Mouse (Mus musculus) embryonic fibroblast, embryonic 13.5 days (primary cell): ENCODE data around the gene S100pbp.

Source experiments
- CTCF ChIP-seq: IDR thresholded peaks from 2 replicates; pipeline ENCODE4 v1.5.1; 2011; ENCODE audit warnings: mild to moderate bottlenecking, control low read depth, low read length, moderate library complexity, borderline replicate concordance; ENCODE audit not compliant: insufficient read depth
- POLR2A ChIP-seq: IDR thresholded peaks from 2 replicates; pipeline ENCODE4 v1.6.1; 2011; ENCODE audit warnings: low read depth, mild to moderate bottlenecking, control low read depth, low read length, moderate library complexity

DNA sequence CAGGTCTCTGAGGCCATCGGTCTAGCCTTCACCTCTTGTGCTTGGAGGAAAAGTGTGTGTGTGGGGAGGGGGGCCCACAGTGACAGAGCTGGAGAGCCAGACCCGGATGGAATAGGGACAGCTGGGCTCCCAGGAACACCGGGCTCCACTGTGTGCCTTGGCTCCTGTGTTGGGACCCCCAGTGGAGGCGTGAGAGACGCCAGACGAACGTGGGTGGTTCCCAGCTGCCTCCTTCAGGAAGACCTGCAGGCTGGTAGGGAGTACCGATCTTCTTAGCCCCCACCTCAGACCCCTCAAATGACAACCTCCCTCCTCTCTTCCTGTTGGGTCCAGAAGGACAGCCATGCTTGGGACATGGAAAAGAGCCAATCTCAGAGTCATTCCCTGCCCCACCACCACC lies 66.8 kb downstream of the S100pbp start:
- TF ChIP-seq CTCF (no peak), POLR2A (no peak)
